Mouse (Mus musculus) left cerebral cortex, adult 2 months (tissue): ENCODE data around the gene Adamts9. TPM values are rescaled to one million over a fixed set of nuclear protein-coding genes. Genes with fewer than 3 reads are reported as not detected.
A peak's percentile ranks its signal among the peaks of the same experiment; 100 is the strongest.

ENCODE experiments used
- DNase-seq, 2 experiments: peaks; one replicate each; pipeline ENCODE4 v3.0.0; 2021 to 2022; ENCODE audit warnings: low spot score in 2 of 2, mixed read lengths in 1 of 2; ENCODE audit errors: extremely low spot score in 1 of 2
- H3K27ac ChIP-seq: fragments of 200-600 bp; 2 replicates; pipeline ENCODE4 v1.8.1; 2022
- H3K4me3 ChIP-seq: fragments of 200-600 bp; 2 replicates; pipeline ENCODE4 v1.8.1; 2022
- CTCF ChIP-seq: fragments of 200-600 bp; IDR thresholded peaks from 2 replicates; pipeline ENCODE4 v1.8.1; 2022; ENCODE audit warnings: antibody characterized with exemption, mild to moderate bottlenecking, moderate library complexity
- intact Hi-C: fragments of 180-260 bp; cut with DNase I; formaldehyde crosslinking; loops from one replicate; pipeline ENCODE4 v1.15.1; 2025
- total RNA-seq, 2 experiments: library from RNA; stranded (reverse); gene quantifications; 2 replicates each; pipeline ENCODE4 v1.2.3; 2021

The Adamts9 gene
- total RNA-seq, 2 experiments from 2014 or later = 2.8 to 3.9 TPM

GRCm38 (mm10) chr6:92728084-92728483, 215.2 kb downstream of the Adamts9 start:
- intact Hi-C loops = loop anchor here (1.0 to 5.0 kb wide), 5 partner anchors 51 to 441 kb away; no protein-coding TSS in a partner anchor
- peak overlapping the region; percentile 86 for H3K27ac ChIP-seq
- no peak overlapping the region for H3K4me3 ChIP-seq
- peak; percentile 94 for TF ChIP-seq CTCF
- peak; percentile 87 to 95 for DNase-seq

DNA sequence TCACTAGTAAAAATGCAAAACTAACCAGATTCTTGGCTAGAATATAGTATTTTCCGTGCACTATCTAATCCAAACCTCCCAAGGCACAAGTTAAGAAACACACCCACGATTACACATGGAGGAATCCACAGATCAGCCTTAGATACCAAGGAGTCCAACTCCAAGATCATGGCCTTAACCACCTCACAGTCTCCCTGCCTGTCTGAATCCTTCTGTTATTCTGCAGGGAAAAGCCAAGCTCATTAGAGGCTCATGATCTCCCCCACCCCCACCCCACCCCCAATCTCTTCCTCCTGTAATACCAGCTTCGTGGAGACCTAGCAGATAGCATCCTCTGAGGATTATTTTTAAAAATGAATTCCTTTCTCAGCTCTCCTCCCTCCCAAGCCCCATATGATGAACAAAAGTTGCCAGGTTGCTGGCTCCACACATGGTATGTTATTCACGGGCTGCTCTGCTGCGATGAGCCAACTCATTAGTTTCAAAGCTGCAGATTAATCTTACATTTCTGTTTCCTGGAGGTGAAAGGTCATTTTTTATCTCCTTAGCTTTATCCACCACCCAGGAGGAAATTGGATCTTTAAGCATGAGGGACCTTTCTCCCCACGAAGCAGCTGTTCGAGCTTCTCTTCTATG, 215.8 kb downstream of the Adamts9 start:
- no peak for DNase-seq
- H3K27ac ChIP-seq = peak overlapping the region; percentile 55
- no peak for TF ChIP-seq CTCF
- H3K4me3 ChIP-seq = no peak overlapping the region
- intact Hi-C loops = loop anchor here (5.0 kb wide), 2 partner anchors 305 to 440 kb away; no protein-coding TSS in a partner anchor

- no peak for TF ChIP-seq CTCF
- intact Hi-C loops = loop anchor here (5.0 kb wide), 2 partner anchors 304 to 439 kb away; no protein-coding TSS in a partner anchor
- Histone ChIP-seq H3K27ac (no peak overlapping the region; the same call in 1 of the 2 replicates), H3K4me3 (no peak overlapping the region)
- no peak for DNase-seq
Observed at GRCm38 (mm10) chr6:92726121-92726520, 217.2 kb downstream of the Adamts9 start.

- Histone ChIP-seq H3K4me3 (no peak overlapping the region), H3K27ac (no peak overlapping the region)
- DNase-seq = no peak
- intact Hi-C loops = no loop called here
- TF ChIP-seq CTCF = no peak
Observed at GRCm38 (mm10) chr6:92724394-92724793, 218.9 kb downstream of the Adamts9 start.

Other genes with a start within 250 kb of the Adamts9 start
- 100 to 1,000 TPM; 163 to 182 TPM for gene Prickle2, start 237.3 kb downstream of the Adamts9 start, total RNA-seq
- gene A730049H05Rik, start 127.0 kb downstream of the Adamts9 start, total RNA-seq = under 1 TPM; 0.14 to 0.16 TPM
- gene Gm15737, start 74.1 kb downstream of the Adamts9 start, total RNA-seq = not detected